Mouse (Mus musculus) heart, embryonic 10.5 days (tissue): ENCODE data around the gene Wbp11. TPM values are rescaled to one million over a fixed set of nuclear protein-coding genes. Genes with fewer than 3 reads are reported as not detected.

Source experiments
- DNase-seq: peaks from one replicate; pipeline ENCODE4 v3.0.0-alpha.2; 2017; ENCODE audit warnings: low spot score
- H3K27ac ChIP-seq: fragments of 300-500 bp; sonication (generic); 2 replicates; pipeline ENCODE4 v1.5.1; 2016; ENCODE audit warnings: mild to moderate bottlenecking
- H3K27me3 ChIP-seq: fragments of 300-500 bp; sonication (generic); 2 replicates; pipeline ENCODE4 v1.6.1; 2016; ENCODE audit warnings: mild to moderate bottlenecking; ENCODE audit not compliant: poor library complexity, insufficient read depth, severe bottlenecking
- H3K36me3 ChIP-seq: fragments of 300-500 bp; sonication (generic); 2 replicates; pipeline ENCODE4 v1.6.1; 2016; ENCODE audit warnings: mild to moderate bottlenecking, moderate library complexity
- H3K4me1 ChIP-seq: fragments of 300-500 bp; sonication (generic); 2 replicates; pipeline ENCODE4 v1.6.1; 2016; ENCODE audit warnings: mild to moderate bottlenecking
- H3K4me3 ChIP-seq: fragments of 300-500 bp; sonication (generic); 2 replicates; pipeline ENCODE4 v1.5.1; 2016; ENCODE audit warnings: mild to moderate bottlenecking, moderate library complexity
- H3K9me3 ChIP-seq: fragments of 300-500 bp; sonication (generic); 2 replicates; pipeline ENCODE4 v1.6.1; 2016; ENCODE audit warnings: mild to moderate bottlenecking, moderate library complexity
- WGBS: fragments of 180-500 bp; shearing (Covaris S2); methylation state at CpG from one replicate; pipeline ENCODE4 v1.1.7; 2016; 5-methylcytosine and 5-hydroxymethylcytosine counted together
- polyA plus RNA-seq: library from polyadenylated mRNA; unstranded; fragments of >200 nt; fragmentation: Nextera tagmentation; extraction: Ambion mirVana; gene quantifications from 2 replicates; pipeline ENCODE4 v1.2.1, GENCODE M21; 2016

The Wbp11 gene
- polyA plus RNA-seq, 1 experiment from 2014 or later: 120 TPM

DNA sequence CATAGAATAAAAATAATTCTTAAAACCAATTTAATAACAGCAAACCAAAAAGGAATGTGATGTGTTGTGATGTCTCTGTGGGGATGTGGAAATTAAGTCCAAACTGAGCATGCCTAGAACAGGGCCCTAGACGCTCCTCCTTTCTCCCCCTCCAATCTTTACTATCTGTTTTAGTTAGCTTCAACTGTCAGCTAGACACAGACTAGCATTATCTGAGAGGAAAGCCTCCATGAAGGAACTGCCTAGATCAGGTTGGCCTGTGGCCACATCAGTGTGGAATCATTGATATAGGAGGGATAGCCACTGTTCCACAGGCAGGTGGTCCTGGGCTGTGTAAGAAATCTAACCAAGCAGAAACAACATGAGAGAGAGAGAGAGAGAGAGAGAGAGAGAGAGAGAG, 32.9 kb downstream of the Wbp11 start:
- H3K4me1 ChIP-seq: 0 out of 2 replicates have a peak, but pooled peaks cover 7% of the 10 kb centered on the region
- DNase-seq: peak; percentile 7
- no peaks in the 10 kb centered on the region for H3K9me3 ChIP-seq
- whole genome bisulfite sequencing: 39% methylated on average over 1 of the region's 1 CpGs
- H3K27ac ChIP-seq: no peak overlapping the region
- no peaks in the 10 kb centered on the region for H3K36me3 ChIP-seq
- no peaks in the 10 kb centered on the region for H3K27me3 ChIP-seq
- H3K4me3 ChIP-seq: no peak overlapping the region

DNA sequence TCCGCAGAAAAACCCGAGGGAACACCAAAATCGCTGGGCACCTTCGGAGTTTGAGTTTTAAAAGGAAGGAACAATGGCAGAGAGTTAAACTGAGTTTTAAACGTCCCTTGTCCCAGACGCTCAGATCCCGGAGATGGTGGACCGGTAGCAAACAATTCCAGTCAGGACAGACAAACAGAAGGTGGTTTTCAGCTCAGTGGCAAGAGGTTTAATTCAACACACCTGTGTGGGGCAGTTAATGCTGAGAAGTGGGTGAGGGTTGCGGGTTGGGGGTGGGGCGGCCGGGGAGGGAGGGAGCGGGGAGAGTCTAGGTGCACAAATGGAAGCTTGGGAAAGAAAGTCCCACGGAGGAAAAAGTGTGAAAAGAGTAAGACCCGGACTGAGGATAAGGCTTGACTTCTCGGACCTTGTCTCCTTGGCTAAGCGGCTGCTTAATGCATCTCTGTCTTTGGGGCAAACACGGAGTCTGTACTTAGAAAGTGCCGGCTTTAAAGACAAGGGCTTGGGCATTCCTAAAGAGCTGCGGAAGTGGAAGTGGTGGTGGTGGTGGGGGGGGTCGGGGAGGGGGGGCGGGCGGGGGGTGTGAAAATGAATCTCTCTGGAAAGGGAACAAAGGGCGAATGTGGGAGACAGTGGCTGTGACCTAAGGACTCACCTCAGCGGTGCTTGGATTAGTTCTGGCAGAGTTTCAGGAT, 34.1 kb downstream of the Wbp11 start:
- H3K9me3 ChIP-seq: no peaks in the 10 kb centered on the region
- no peak for DNase-seq
- no peaks in the 10 kb centered on the region for H3K36me3 ChIP-seq
- H3K4me3 ChIP-seq: peak overlapping the region; percentile 67
- H3K4me1 ChIP-seq: 0 out of 2 replicates have a peak, but pooled peaks cover 7% of the 10 kb centered on the region
- H3K27me3 ChIP-seq: no peaks in the 10 kb centered on the region
- peak overlapping the region; percentile 79 for H3K27ac ChIP-seq
- WGBS: under 1% methylated on average over 22 of the region's 24 CpGs

DNA sequence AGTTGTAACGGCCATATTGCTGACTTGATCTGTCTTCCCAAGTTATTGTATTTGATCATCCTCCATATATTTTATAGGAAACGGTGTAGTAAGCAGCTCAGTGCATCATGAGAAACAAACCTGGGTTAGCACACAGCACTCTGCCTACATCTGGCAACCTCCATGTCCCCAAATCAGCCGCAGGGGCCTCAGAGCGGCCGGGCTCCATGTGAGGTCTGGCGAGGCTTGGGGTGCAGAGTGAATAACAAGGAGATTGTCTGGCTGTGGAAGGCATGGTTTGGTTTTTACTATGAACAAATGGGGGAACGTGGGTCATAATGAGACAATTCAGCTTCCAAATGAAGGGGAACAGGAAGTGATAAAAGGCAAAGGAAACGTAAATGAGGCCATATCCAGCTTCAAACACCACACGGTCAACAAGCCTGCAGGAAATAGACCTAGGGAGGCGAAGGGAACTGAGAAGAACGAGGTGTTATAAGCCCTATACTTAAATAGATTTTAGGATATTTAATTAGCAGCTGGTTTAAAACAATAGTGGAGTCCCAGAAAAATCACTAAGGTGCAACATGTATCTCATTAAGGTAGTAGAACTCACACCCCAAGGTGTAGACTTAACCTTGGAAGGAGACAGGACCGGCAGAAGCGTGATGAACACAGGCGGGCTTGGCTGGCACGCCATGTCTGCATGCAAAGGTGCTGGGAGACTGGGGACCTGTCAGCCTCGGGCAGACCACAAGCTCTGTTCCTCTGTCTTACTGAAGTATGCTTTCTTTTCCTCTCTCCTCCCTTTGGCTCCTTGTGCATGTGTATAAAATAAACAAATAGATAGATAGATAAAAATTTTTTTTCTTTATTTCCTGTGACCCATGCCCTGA, 34.9 kb downstream of the Wbp11 start:
- DNase-seq: no peak
- WGBS: 19% methylated on average over 16 of the region's 16 CpGs
- Histone ChIP-seq H3K4me1 (0 out of 2 replicates have a peak, but pooled peaks cover 7% of the 10 kb centered on the region), H3K27ac (peak overlapping the region; percentile 79; the same call in 1 of the 2 replicates), H3K36me3 (no peaks in the 10 kb centered on the region), H3K4me3 (peak overlapping the region; percentile 67), H3K27me3 (no peaks in the 10 kb centered on the region), H3K9me3 (no peaks in the 10 kb centered on the region)

DNA sequence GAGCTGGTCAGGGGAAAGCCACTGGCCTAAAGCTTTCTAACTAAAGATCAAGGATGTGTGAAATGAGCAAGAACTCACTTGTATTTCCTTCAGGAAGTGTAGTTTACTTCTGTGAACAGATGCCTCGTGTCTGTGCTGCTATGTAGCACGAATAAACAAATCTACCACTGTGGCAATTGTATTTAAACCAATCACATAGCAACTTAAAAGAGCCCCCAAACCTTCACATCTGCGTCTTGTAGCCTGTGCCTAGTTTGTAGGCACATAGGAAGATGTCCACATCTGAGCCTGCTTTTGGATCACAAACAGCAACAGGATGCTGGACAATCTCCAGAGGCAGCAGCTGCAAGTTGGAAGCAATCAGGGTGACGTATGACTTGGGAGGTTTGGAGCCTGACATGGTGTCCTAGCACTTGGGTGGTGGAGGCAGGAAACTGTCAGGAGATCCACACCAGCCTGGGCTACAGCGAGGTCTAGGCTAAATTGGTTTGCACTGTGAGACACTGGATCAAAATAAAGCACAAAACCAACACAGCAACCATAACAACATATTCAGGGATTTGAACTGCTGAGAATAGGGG, 38.6 kb downstream of the Wbp11 start:
- no peaks in the 10 kb centered on the region for H3K27me3 ChIP-seq
- no peak for DNase-seq
- 0 out of 2 replicates have a peak, but pooled peaks cover 7% of the 10 kb centered on the region for H3K4me1 ChIP-seq
- no peaks in the 10 kb centered on the region for H3K36me3 ChIP-seq
- no peaks in the 10 kb centered on the region for H3K9me3 ChIP-seq
- WGBS: 72% methylated on average over 5 of the region's 5 CpGs
- H3K27ac ChIP-seq: no peak overlapping the region
- H3K4me3 ChIP-seq: no peak overlapping the region

GRCm38 (mm10) chr6:136782761-136783160, 45.3 kb downstream of the Wbp11 start:
- Histone ChIP-seq H3K4me1 (0 out of 2 replicates have a peak, but pooled peaks cover 5% of the 10 kb centered on the region), H3K27ac (no peak overlapping the region), H3K9me3 (no peaks in the 10 kb centered on the region), H3K4me3 (no peak overlapping the region), H3K27me3 (no peaks in the 10 kb centered on the region), H3K36me3 (no peaks in the 10 kb centered on the region)
- DNase-seq: no peak
- WGBS: 81% methylated on average over 9 of the region's 9 CpGs

DNA sequence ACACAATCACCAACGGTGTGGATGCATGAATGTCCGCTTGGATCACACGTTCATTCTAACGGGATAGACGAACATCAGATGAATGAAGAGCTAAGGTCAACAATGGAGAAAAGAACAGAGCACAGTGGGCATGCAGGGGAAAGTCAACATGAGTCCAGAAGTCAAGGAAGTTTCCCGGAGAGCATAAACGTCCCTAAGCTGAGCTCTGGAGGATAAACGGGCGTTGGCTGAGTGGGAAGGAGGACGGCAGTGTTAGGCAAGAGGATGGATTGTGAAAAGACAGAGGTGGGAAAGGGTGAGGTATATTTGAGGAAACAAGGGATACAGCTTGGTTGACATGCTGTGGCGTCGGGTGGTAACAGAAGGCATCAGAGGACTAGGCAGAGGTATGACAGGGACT, 45.9 kb downstream of the Wbp11 start:
- H3K4me3 ChIP-seq: no peak overlapping the region
- H3K9me3 ChIP-seq: no peaks in the 10 kb centered on the region
- 83% methylated on average over 12 of the region's 12 CpGs for WGBS
- 0 out of 2 replicates have a peak, but pooled peaks cover 5% of the 10 kb centered on the region for H3K4me1 ChIP-seq
- no peaks in the 10 kb centered on the region for H3K36me3 ChIP-seq
- H3K27me3 ChIP-seq: no peaks in the 10 kb centered on the region
- DNase-seq: no peak
- no peak overlapping the region for H3K27ac ChIP-seq

GRCm38 (mm10) chr6:136781377-136781986, 46.6 kb downstream of the Wbp11 start, which contains the start of gene Gucy2c:
Gucy2c (minus strand) TSS chr6:136781765.
- Histone ChIP-seq H3K4me3 (no peak within 1 kb of the TSS), H3K27ac (no peak within 1 kb of the TSS), H3K4me1 (0 out of 2 replicates have a peak, but pooled peaks cover 5% of the 10 kb centered on the region), H3K36me3 (no peaks in the 10 kb centered on the region), H3K27me3 (no peaks in the 10 kb centered on the region), H3K9me3 (no peaks in the 10 kb centered on the region)
- DNase-seq: no peak
- 74% methylated on average over 20 of the region's 20 CpGs for WGBS

DNA sequence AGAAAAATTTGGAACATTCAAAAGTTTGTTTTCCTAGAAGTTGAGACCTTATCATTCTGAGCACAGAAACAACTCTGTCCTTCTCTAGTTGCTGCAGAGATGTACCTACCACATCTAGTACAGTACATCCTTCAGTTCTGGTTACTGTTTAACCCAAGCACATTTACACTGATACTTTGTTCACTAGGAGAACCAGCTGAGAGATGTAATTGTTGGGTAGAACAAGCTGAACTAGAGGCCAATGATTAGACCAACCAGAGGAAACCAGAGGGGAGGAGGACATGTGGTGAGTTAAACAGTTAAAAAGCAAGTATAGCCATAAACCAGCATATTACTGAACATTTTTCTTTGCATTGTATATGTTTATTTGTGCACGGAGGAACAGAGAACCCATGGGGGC, 51.6 kb downstream of the Wbp11 start:
- no peaks in the 10 kb centered on the region for H3K36me3 ChIP-seq
- no peak overlapping the region for H3K4me3 ChIP-seq
- H3K27me3 ChIP-seq: no peaks in the 10 kb centered on the region
- no peak overlapping the region for H3K27ac ChIP-seq
- H3K9me3 ChIP-seq: no peaks in the 10 kb centered on the region
- DNase-seq: no peak
- WGBS: 78% methylated on average over 1 of the region's 1 CpGs
- H3K4me1 ChIP-seq: no peaks in the 10 kb centered on the region

DNA sequence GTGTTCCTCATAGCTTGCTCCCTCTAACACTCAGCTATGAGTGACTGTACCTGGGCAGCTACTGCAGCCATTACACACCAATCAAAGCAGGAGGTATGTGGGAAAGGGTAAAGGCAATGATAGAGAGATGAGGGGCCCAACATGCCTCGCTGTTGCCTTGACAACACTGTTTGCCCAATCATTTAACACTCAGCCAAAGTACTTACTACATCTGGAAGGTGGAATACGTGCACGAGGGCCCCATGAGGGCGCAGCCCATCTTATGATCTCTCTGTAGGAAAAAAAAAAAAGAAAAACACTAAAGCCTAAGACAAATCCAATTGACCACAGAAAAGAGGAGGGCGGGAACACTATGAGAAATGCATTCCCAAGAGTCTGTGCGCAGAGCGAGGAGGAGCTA, 58.2 kb downstream of the Wbp11 start:
- Histone ChIP-seq H3K9me3 (no peaks in the 10 kb centered on the region), H3K27me3 (no peaks in the 10 kb centered on the region), H3K4me3 (no peak overlapping the region), H3K27ac (no peak overlapping the region), H3K4me1 (no peaks in the 10 kb centered on the region), H3K36me3 (no peaks in the 10 kb centered on the region)
- WGBS: 83% methylated on average over 7 of the region's 7 CpGs
- DNase-seq: no peak

DNA sequence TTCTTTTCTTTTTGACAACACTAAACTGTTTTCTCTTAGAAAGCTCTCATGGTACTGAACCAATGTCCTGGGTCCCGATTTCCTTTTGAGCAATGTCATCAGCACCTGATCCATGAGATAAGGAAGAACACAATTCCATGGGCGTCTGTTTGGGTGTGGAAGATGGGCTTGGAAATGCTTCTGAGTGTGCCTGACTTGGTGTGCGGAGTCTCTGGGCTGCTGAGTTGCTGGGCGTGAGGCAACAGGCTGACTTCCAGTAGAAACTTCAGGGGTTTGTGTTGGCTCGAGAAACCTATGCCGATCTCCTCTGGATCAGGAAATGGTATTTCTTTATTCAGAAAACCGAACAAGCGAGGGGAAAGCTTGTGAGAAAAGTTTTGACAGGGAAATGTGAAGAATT, 58.9 kb downstream of the Wbp11 start:
- no peaks in the 10 kb centered on the region for H3K36me3 ChIP-seq
- DNase-seq: no peak
- no peaks in the 10 kb centered on the region for H3K9me3 ChIP-seq
- WGBS: 79% methylated on average over 8 of the region's 8 CpGs
- H3K27me3 ChIP-seq: no peaks in the 10 kb centered on the region
- no peak overlapping the region for H3K27ac ChIP-seq
- peaks cover 4% of the 10 kb centered on the region; the same call in 1 of the 2 replicates for H3K4me1 ChIP-seq
- H3K4me3 ChIP-seq: no peak overlapping the region

DNA sequence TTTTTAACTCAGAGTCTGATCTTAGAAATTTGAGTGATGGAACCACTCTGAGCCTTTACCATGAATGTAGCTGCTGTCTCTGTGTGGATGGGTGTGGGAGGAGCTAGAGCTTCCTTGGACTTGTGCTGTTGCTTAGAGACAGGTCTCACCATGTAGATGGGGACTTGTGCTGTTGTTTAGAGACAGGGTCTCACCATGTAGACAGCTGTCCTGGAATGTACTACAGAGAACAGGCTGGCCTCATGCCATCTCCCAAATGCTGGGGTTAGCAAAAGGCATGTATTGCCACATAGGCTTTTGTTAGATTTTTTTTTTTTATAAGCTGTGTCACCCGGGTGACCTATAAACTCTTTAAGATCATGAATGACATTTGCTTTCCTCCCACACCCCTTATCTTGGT, 64.1 kb downstream of the Wbp11 start:
- peaks cover 11% of the 10 kb centered on the region; the same call in 1 of the 2 replicates for H3K4me1 ChIP-seq
- H3K27ac ChIP-seq: no peak overlapping the region
- no peaks in the 10 kb centered on the region for H3K27me3 ChIP-seq
- 29% methylated on average over 1 of the region's 1 CpGs for WGBS
- DNase-seq: peak; percentile 77
- H3K36me3 ChIP-seq: no peaks in the 10 kb centered on the region
- no peaks in the 10 kb centered on the region for H3K9me3 ChIP-seq
- no peak overlapping the region for H3K4me3 ChIP-seq
